Mouse (Mus musculus) kidney, embryonic 15.5 days (tissue): ENCODE results near the gene Tfap4. TPM values are rescaled to one million over a fixed set of nuclear protein-coding genes. Genes with fewer than 3 reads are reported as not detected.
A peak's percentile ranks its signal among the peaks of the same experiment; 100 is the strongest.

Source experiments
- ATAC-seq: fragments of 200-750 bp; cut with Nextera tagmentation; replicated peaks from 2 replicates; pipeline ENCODE4 v1.8.0; 2017; ENCODE audit warnings: moderate TSS enrichment; ENCODE audit not compliant: low FRiP score
- H3K27ac ChIP-seq: fragments of 300-500 bp; sonication (generic); 2 replicates; pipeline ENCODE4 v1.5.1; 2015; ENCODE audit warnings: mild to moderate bottlenecking, inconsistent platforms
- H3K27me3 ChIP-seq: fragments of 300-500 bp; sonication (generic); 2 replicates; pipeline ENCODE4 v1.6.1; 2015; ENCODE audit warnings: inconsistent platforms
- H3K36me3 ChIP-seq: fragments of 300-500 bp; sonication (generic); 2 replicates; pipeline ENCODE4 v1.6.1; 2015; ENCODE audit warnings: inconsistent platforms
- H3K4me1 ChIP-seq: fragments of 300-500 bp; sonication (generic); 2 replicates; pipeline ENCODE4 v1.6.1; 2015; ENCODE audit warnings: inconsistent platforms
- H3K4me2 ChIP-seq: fragments of 300-500 bp; sonication (generic); 2 replicates; pipeline ENCODE4 v1.6.1; 2015; ENCODE audit warnings: moderate library complexity, mild to moderate bottlenecking, inconsistent platforms
- H3K4me3 ChIP-seq: fragments of 300-500 bp; sonication (generic); replicated peaks from 2 replicates; pipeline ENCODE4 v1.5.1; 2015; ENCODE audit warnings: mild to moderate bottlenecking, inconsistent platforms
- H3K9ac ChIP-seq: fragments of 300-500 bp; sonication (generic); 2 replicates; pipeline ENCODE4 v1.6.1; 2015; ENCODE audit warnings: mild to moderate bottlenecking, inconsistent platforms
- H3K9me3 ChIP-seq: fragments of 300-500 bp; sonication (generic); replicated peaks from 2 replicates; pipeline ENCODE4 v1.6.1; 2016; ENCODE audit warnings: inconsistent platforms
- WGBS: fragments of 180-500 bp; shearing (Covaris S2); methylation state at CpG from one replicate; pipeline ENCODE4 v1.1.7; 2015; ENCODE audit warnings: mixed read lengths; 5-methylcytosine and 5-hydroxymethylcytosine counted together
- polyA plus RNA-seq: library from polyadenylated mRNA; unstranded; fragments of >200 nt; fragmentation: Nextera tagmentation; extraction: Ambion mirVana; gene quantifications from 2 replicates; pipeline ENCODE4 v1.2.1, GENCODE M21; 2015

The Tfap4 gene
- polyA plus RNA-seq, 1 experiment from 2014 or later: 24.6 TPM

DNA sequence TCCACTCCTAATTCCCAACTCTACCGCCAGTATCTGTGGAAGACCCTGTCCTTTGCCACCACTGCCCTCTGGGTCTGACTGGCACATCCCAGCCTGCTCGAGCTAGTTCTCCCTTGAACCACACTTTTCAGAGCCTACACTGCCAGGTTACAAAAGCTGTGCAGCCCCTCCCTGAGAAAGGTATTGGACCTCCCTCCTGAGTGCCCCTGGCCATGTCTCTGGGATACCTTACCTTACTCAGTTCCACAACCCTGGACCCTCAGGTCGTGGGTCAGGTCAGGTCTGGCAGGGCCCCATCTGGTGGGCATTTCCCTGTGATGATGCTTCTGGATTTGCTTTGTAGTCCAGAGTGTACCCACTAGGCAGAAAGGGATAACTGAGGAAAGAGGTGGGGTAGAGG is 40.0 kb upstream of the Tfap4 start:
- Histone ChIP-seq H3K9ac (no peak overlapping the region), H3K4me2 (no peak overlapping the region), H3K4me3 (no peak overlapping the region), H3K27ac (peak overlapping the region; percentile 93), H3K9me3 (no peaks in the 10 kb centered on the region), H3K36me3 (no peaks in the 10 kb centered on the region), H3K27me3 (no peaks in the 10 kb centered on the region), H3K4me1 (peaks cover 93% of the 10 kb centered on the region)
- ATAC-seq: no peak
- WGBS: 79% methylated on average over 3 of the region's 3 CpGs

DNA sequence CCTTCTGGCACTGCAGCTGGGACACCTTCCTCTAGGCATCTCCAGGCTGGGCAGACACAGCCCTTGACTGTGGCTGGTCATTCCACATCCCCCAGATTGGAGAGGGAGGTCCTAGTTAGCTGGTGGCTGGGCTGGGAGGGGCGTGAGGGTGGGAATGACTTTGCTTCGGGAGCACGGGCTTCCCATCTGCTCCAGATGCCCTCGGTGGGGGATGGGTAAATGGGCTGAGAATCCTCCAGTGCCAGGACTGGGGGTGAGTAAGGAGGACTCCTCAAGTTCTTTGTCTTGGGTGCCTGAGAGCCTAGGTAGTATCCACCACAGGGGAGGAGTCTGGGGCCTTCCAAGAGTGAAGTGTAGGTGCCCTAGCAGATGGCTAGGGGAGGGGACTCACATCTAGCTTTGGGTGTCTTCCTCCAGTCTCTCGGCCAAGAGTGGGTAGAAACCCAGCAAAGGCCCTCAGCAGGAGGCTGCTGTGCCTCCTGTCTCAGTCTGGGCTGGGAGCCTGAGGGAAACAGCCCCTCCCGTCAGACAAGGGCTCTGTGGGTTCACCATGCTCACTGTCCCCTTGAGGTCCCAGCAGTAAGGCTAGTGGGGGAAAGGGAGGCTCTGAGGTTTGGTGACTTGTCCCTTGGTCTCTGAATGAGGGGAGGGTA is 39.4 kb upstream of the Tfap4 start:
- Histone ChIP-seq H3K27ac (peak overlapping the region; percentile 93), H3K4me1 (peaks cover 88% of the 10 kb centered on the region), H3K36me3 (no peaks in the 10 kb centered on the region), H3K27me3 (no peaks in the 10 kb centered on the region), H3K4me2 (peak overlapping the region; percentile 88), H3K9me3 (no peaks in the 10 kb centered on the region), H3K9ac (peak overlapping the region; percentile 12; the same call in 1 of the 2 replicates), H3K4me3 (no peak overlapping the region; the same call in 1 of the 2 replicates)
- 24% methylated on average over 6 of the region's 6 CpGs for WGBS
- ATAC-seq: no peak

- no peak for ATAC-seq
These were observed 38.4 kb upstream of the Tfap4 start for GRCm38 (mm10) chr16:4598041-4598440.

GRCm38 (mm10) chr16:4597296-4597695 is 37.6 kb upstream of the Tfap4 start:
- H3K27me3 ChIP-seq: no peaks in the 10 kb centered on the region
- WGBS: 54% methylated on average over 7 of the region's 7 CpGs
- no peaks in the 10 kb centered on the region for H3K36me3 ChIP-seq
- ATAC-seq: no peak
- peaks cover 88% of the 10 kb centered on the region for H3K4me1 ChIP-seq
- H3K4me2 ChIP-seq: peak overlapping the region; percentile 88
- peak overlapping the region; percentile 97 for H3K27ac ChIP-seq
- H3K9ac ChIP-seq: peak overlapping the region; percentile 17; the same call in 1 of the 2 replicates
- no peaks in the 10 kb centered on the region for H3K9me3 ChIP-seq
- peak overlapping the region; percentile 79 for H3K4me3 ChIP-seq

More at GRCm38 (mm10) chr16:4598041-4598440, 38.4 kb upstream of the Tfap4 start:
- 58% methylated on average over 5 of the region's 5 CpGs for WGBS
- Histone ChIP-seq H3K27me3 (no peaks in the 10 kb centered on the region), H3K27ac (peak overlapping the region; percentile 97), H3K9ac (0 out of 2 replicates have a peak overlapping the region, but pooled peaks have one; percentile 12), H3K4me1 (peaks cover 88% of the 10 kb centered on the region), H3K9me3 (no peaks in the 10 kb centered on the region), H3K36me3 (no peaks in the 10 kb centered on the region), H3K4me2 (peak overlapping the region; percentile 88), H3K4me3 (0 out of 2 replicates have a peak overlapping the region, but pooled peaks have one; percentile 79)

- H3K27me3 ChIP-seq: no peaks in the 10 kb centered on the region
- peak overlapping the region; percentile 88 for H3K4me2 ChIP-seq
- H3K9me3 ChIP-seq: no peaks in the 10 kb centered on the region
- no peaks in the 10 kb centered on the region for H3K36me3 ChIP-seq
- peaks cover 88% of the 10 kb centered on the region for H3K4me1 ChIP-seq
- peak overlapping the region; percentile 79 for H3K4me3 ChIP-seq
- 58% methylated on average over 2 of the region's 2 CpGs for WGBS
- ATAC-seq: no peak
- peak overlapping the region; percentile 97 for H3K27ac ChIP-seq
- peak overlapping the region; percentile 92 for H3K9ac ChIP-seq
These were observed 37.2 kb upstream of the Tfap4 start for GRCm38 (mm10) chr16:4596836-4597235.

- Histone ChIP-seq H3K27me3 (no peaks in the 10 kb centered on the region), H3K4me1 (peaks cover 85% of the 10 kb centered on the region), H3K27ac (peak overlapping the region; percentile 97), H3K4me2 (peak overlapping the region; percentile 88), H3K4me3 (peak overlapping the region; percentile 79), H3K9me3 (no peaks in the 10 kb centered on the region), H3K36me3 (no peaks in the 10 kb centered on the region; the same call in 1 of the 2 replicates), H3K9ac (peak overlapping the region; percentile 92)
- 0 out of 2 replicates have a peak, but pooled peaks have one; percentile 23 for ATAC-seq
- 10% methylated on average over 3 of the region's 3 CpGs for WGBS
These were observed 36.6 kb upstream of the Tfap4 start for GRCm38 (mm10) chr16:4596141-4596728.

DNA sequence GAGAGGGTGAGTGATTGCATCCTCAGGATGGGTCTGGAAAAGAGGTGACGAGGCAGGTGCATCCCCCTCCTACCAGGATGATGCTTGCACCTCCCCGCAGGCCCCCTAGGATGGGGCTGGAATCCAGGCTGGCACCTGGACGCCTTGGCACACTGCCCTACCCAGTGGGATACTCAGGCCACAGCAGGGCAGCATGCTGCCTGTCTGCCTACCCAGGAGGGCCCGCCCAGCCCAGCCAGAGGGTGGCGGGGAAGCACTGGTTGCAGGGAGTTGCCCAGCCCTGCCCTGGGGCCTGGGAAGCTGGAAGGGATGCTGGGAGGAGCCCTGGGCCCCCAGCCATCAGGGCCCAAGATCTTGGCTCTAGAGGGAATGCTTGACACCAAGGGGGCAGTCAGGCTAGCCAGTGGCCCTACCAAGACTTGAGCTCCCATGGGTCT is 35.9 kb upstream of the Tfap4 start:
- Histone ChIP-seq H3K9ac (peak overlapping the region; percentile 92), H3K4me3 (peak overlapping the region; percentile 79), H3K9me3 (no peaks in the 10 kb centered on the region), H3K4me1 (peaks cover 78% of the 10 kb centered on the region), H3K27me3 (no peaks in the 10 kb centered on the region), H3K36me3 (peaks cover 5% of the 10 kb centered on the region), H3K27ac (peak overlapping the region; percentile 97), H3K4me2 (peak overlapping the region; percentile 88)
- 1% methylated on average over 5 of the region's 5 CpGs for WGBS
- ATAC-seq: 0 out of 2 replicates have a peak, but pooled peaks have one; percentile 31

DNA sequence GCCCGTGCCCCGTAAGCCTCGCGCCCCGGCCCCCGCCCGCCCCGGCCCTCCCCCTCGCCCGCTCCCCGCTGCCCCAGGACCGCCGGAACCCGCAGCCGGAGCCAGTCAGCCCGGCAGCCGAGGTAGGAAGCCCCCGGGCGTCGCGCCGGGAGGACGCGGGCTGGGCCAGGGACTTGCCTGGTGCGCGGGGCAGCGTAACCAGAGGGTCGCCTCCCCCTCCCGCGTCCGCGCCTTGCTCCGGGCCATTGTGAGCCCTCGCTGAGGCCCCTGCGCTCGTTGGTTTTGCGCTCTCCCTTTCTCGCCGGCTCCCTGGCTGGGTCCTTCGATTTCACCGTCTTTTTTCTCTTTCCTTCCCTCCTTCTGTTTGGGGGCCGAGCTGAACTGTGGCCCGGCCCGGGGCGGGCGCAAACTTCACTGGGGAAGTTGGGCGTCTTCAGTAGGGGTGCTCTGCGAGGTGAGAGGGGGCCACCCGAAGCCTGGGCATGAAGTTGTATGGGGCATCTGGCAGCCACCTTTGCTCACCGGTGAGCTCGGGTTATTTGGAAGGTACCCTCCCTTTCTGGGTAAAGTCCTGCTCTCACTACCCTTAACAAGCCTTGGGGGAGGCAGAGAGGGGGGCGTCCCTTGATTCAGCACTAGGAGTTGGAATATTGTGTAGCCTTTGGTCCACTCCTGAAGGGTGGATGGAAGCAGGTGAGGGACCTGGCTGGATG is 35.3 kb upstream of the Tfap4 start:
- WGBS: under 1% methylated on average over 45 of the region's 52 CpGs
- H3K9ac ChIP-seq: peak overlapping the region; percentile 92

DNA sequence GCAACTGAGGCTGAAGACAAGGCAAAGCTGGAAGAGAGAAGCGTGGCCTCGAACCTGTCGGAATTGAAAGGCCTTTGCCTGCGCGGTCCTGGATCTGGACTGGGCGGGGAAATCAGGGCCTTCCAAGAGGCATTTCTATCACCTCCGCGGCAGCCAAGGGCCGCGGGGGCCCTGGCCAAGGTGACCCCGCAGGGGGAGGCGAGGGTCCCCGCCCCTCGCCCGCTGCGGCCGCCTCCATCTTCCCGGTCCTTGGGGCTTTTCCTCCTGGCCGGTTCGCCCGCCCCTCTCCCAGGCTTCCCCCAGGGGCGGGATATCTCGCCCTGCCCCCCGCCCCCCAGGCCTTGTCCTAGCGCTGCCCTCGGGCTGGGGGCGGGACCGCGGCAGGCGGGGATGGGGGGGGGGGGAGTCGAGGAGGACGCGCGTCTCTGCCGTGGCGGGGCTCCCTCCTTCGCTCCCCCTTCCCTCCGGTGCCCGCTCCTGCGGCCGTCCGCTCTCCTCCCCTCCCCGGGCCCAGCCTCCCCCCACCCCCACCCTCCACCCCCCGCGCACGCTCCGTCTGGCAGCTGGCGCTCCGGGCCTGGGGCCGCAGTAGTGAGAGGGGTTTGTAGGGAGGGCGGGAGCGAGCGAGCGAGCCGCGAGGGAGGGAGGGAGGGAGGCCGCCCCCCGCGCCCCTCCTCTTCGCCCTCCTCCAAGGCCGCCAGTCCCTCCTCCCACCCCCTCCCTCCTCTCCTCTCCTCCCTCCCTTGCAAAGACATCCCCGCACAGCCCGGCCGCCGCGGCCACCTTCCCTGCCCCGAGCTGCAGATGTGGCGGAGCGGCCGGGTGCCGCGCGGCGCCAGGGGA is 34.5 kb upstream of the Tfap4 start, which contains the start of gene Glis2:
Gene Glis2, plus strand, starts transcription at position 743 of the 843 bp plus-strand sequence.
- H3K27ac ChIP-seq: peak within 1 kb of the TSS; percentile 97
- peak; percentile 87 for ATAC-seq
- peak within 1 kb of the TSS; percentile 79 for H3K4me3 ChIP-seq
- under 1% methylated on average over 45 of the region's 74 CpGs for WGBS
- H3K4me1 ChIP-seq: peaks cover 64% of the 10 kb centered on the region
- H3K9me3 ChIP-seq: no peaks in the 10 kb centered on the region
- H3K36me3 ChIP-seq: peaks cover 18% of the 10 kb centered on the region
- H3K4me2 ChIP-seq: peak within 1 kb of the TSS; percentile 88
- H3K9ac ChIP-seq: peak within 1 kb of the TSS; percentile 92
- no peaks in the 10 kb centered on the region for H3K27me3 ChIP-seq

More for the DNA sequence above, 35.3 kb upstream of the Tfap4 start:
- Histone ChIP-seq H3K4me1 (peaks cover 72% of the 10 kb centered on the region), H3K27ac (peak overlapping the region; percentile 97), H3K4me2 (peak overlapping the region; percentile 88), H3K27me3 (no peaks in the 10 kb centered on the region), H3K4me3 (peak overlapping the region; percentile 79), H3K36me3 (peaks cover 11% of the 10 kb centered on the region), H3K9me3 (no peaks in the 10 kb centered on the region)
- peak; percentile 13; the same call in 1 of the 2 replicates for ATAC-seq

DNA sequence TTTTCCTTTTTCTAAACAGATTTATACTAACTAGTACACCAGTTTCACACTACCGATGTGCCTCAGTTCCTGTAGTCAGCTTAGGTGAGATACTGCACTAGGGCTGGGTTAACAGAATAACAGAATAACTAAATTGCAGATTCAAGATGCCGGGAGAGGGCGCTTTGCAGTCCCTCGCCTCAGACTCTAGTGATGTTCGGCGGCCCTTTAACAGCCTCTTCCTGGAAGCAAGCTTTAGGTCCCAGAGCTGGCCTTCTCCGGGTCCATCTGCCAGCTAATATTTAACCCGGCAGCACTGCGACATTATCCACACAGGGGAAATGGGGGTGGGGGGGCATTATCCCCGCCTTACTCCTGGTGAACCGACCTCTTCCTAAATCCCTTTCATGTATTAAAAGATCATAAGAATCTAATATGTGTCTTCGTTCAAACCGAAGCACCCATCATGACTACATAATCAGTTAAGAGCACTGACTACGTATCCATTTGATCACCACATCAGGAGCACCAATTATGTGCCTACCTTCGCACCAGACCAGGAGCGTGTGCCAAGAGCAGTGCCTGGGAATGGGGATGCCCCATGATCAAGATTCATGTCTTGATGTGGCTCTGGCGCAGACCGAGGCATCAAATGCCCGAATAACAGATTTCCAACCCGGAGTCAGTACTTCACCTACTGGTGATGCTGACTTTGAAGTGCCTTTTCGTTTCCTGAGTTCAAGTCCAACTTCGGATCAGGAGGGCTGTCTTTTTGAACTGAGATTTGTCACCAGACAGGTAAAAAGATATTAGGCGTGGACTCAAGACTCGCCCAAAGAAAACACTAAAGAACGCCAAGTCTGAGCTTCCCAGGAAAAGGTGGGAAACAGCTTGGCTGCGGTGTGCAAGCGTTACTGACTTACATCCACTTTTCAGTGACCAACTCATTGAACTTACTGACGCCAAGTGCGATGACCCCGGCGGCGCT is 33.5 kb upstream of the Tfap4 start:
- H3K27me3 ChIP-seq: no peaks in the 10 kb centered on the region
- peak overlapping the region; percentile 79 for H3K4me3 ChIP-seq
- peak overlapping the region; percentile 92 for H3K9ac ChIP-seq
- WGBS: 14% methylated on average over 32 of the region's 32 CpGs
- peaks cover 18% of the 10 kb centered on the region for H3K36me3 ChIP-seq
- H3K4me1 ChIP-seq: peaks cover 56% of the 10 kb centered on the region
- peak overlapping the region; percentile 88 for H3K4me2 ChIP-seq
- H3K27ac ChIP-seq: peak overlapping the region; percentile 97
- no peaks in the 10 kb centered on the region for H3K9me3 ChIP-seq
- no peak for ATAC-seq
